Mouse (Mus musculus): ENCODE measurements around the gene Gm7257.

The Gm7257 gene

DNA sequence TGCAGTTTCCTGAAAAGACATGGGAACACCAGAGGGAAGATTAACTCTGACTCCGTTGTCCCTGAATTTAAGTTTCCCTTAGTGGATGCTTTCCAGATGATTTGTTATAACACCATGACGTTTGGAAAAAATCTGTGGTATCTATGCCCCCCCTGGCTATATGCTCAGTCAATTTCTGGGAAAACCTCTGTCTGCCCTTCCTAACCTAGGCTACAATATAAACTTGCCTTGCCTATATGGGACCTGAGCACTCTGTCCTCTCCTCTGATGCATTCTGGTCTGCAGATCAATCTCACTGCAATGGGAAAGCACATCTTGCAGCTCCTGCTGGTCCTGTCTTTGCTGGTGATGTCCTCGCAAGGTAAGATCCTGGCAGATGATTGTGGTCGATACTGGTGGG lies at the start of gene Gm7257:
Gene Gm7257 (plus strand): TSS at position 301 of the 400 bp plus-strand sequence.
- no peak for DNase-seq (ENCODE audit: low read depth, low spot score)

DNA sequence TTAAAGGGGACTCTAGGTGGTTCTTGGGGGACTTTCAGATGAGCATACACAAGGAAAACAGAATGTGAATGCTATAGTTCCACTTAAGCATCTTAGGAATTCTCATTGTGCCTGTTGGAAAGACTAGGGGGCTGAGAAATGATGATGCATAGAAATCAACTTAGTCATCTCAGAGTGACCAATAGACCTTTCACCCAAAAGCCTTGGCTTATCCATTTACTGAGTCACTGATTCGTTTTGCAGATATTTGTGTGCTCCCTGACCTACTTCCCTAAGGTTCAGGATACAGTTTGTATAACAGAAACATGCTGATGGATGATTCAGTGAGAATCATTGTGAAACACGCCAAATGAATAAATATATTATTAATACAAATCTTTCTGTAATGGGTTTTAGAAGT lies 28.7 kb upstream of the Gm7257 start:
- DNase-seq (ENCODE audit: low read depth, low spot score): no peak

DNA sequence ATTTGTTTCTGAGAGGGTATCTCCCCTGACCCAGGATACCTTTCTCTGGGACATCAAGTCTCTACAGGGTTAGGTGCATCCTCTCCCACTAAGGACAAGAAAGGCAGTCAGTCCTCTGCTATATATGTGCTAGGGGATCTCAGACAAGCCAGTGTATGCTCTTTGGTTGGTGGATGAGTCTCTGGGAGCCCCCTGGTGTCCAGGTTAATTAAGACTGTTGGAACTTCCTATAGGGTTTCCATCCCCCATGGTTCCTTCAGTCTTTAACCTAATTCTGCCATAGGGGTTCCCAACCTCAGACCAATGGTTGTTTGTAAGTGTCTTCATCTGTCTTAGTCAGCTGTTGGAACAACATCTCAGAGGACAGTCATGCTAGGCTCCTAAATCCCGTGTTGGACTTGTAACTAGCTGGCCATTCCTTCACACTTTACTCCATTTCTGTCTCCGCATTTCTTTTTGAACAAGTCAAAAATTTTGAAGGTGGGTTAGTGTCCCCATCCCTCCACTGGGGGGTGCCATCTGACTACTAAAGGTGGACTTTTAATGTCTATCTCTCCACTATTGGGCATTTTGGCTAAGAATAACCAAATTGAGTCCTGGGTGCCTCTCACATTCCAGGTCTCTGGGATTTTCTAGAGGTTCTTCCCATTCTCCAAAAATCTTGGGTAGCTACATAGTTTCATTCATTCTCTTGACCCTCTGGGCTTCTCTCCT lies 3.5 kb downstream of the Gm7257 start:
- DNase-seq (ENCODE audit: low read depth, low spot score): no peak

DNA sequence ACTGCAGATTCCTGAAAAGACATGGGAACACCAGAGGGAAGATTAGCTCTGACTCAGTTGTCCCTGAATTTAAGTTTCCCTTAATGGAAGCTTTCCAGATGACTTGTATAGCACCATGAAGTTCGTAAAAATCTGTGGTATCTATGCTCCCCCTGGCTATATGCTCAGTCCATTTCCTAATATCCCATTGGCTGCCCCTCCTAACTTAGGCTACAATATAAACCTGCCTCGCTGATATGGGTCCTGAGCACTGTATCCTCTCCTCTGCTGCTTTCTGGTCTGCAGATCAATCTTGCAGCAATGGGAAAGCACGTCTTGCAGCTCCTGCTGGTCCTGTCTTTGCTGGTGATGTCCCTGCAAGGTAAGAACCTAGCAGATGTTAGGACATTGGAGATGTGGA lies 43.7 kb downstream of the Gm7257 start, which contains the start of gene Gm9513:
Gene Gm9513 (plus strand): TSS at position 301 of the 400 bp plus-strand sequence.
- DNase-seq (ENCODE audit: low read depth, low spot score): no peak
